In the genomic region with DNA sequence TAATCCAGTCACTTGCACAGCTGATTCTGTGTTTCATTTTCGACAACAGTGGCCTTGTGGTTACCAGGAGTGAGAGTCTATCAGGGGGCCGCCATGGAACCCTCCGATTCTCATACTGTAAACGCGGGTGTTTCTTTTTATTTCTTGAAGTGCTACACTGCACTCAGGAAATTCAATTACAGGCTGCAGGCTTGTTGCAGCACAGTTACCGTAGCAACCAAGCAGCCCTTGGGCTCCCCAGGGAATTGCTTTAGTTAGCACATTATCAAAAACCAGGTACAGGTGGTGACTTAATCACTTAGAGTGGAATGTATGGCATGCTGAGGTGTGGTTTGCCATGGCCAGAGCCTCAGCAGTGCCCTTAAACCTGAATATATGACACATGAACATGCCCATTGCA, we compare ENCODE assay signal across 13 mouse cellular contexts. TPM values are rescaled to one million over a fixed set of nuclear protein-coding genes. Genes with fewer than 3 reads are reported as not detected.
A peak's percentile ranks its signal among the peaks of the same experiment; 100 is the strongest.
DNase-seq lines count a peak whose midpoint lies in the region; ATAC-seq lines count a peak whose summit lies in the region.
"Had no signal": no experiment of that assay in that cellular context is flagged by ENCODE, and none has a peak within 500 bp of the region (broad histone marks: within the 10 kb centered on the region; RNA-seq: fewer than 3 reads in every experiment).

No protein-coding gene starts in this region.

- peak overlapping the region; percentile 72 for H3K27ac ChIP-seq in lung, embryonic 16.5 days (ENCODE audit: low read length)
- peak overlapping the region; percentile 36; the same call in 1 of the 2 replicates for H3K27ac ChIP-seq in midbrain, embryonic 15.5 days
- H3K27ac ChIP-seq: liver, embryonic 13.5 days had no signal

- peak; percentile 91 for ATAC-seq in lung, embryonic 16.5 days (ENCODE audit: low read depth)
- ATAC-seq in midbrain, embryonic 15.5 days (replicated peaks) = peak; percentile 66; the same call in 1 of the 2 replicates
- ATAC-seq in erythroid progenitor cell, adult 5-6 weeks (replicated peaks; ENCODE audit: low FRiP score, poor library complexity, severe bottlenecking) = no peak

- no peaks in the 10 kb centered on the region for H3K36me3 ChIP-seq in lung, embryonic 16.5 days (ENCODE audit: control insufficient read depth, insufficient read depth, low read length)
- no peaks in the 10 kb centered on the region for H3K36me3 ChIP-seq in midbrain, embryonic 15.5 days (replicated peaks)
- H3K36me3 ChIP-seq: liver, embryonic 13.5 days had no signal

- no peaks in the 10 kb centered on the region for H3K9me3 ChIP-seq in lung, embryonic 16.5 days (ENCODE audit: control insufficient read depth, low read length)
- H3K9me3 ChIP-seq in midbrain, embryonic 15.5 days = no peaks in the 10 kb centered on the region

- no peak overlapping the region for H3K9ac ChIP-seq in lung, embryonic 16.5 days (ENCODE audit: low read length)
- no peak overlapping the region for H3K9ac ChIP-seq in midbrain, embryonic 15.5 days
- H3K9ac ChIP-seq: liver, embryonic 13.5 days had no signal

- DNase-seq in embryo, embryonic 11 days = peak; percentile 28
- no peak for DNase-seq in embryo, embryonic 10.5 days (ENCODE audit: low spot score)
- DNase-seq in lung, postnatal 14 days = no peak
- DNase-seq in kidney, adult 9 months = peak; percentile 30
- no peak for DNase-seq in left cerebral cortex, adult 11 months (ENCODE audit: low spot score)
- DNase-seq: adrenal gland, postnatal 36 days; cerebellum, adult 9-11 months; gastrocnemius, postnatal 25 days; liver, embryonic 13.5 days; thymus, postnatal 14 days had no signal

- WGBS in lung, embryonic 16.5 days = 55% methylated on average over 6 of the region's 6 CpGs
- WGBS in midbrain, embryonic 15.5 days = 56% methylated on average over 6 of the region's 6 CpGs

- H3K4me2 ChIP-seq in lung, embryonic 16.5 days (ENCODE audit: low read depth, low read length) = 0 out of 2 replicates have a peak overlapping the region, but pooled peaks have one; percentile 18
- no peak overlapping the region for H3K4me2 ChIP-seq in midbrain, embryonic 15.5 days
- H3K4me2 ChIP-seq: liver, embryonic 13.5 days had no signal

- H3K4me3 ChIP-seq in lung, embryonic 16.5 days (ENCODE audit: low read length) = no peak overlapping the region
- H3K4me3 ChIP-seq in midbrain, embryonic 15.5 days = no peak overlapping the region
- H3K4me3 ChIP-seq: liver, embryonic 13.5 days had no signal

- H3K27me3 ChIP-seq in lung, embryonic 16.5 days (ENCODE audit: control insufficient read depth, insufficient read depth, low read depth, low read length) = no peaks in the 10 kb centered on the region
- H3K27me3 ChIP-seq in midbrain, embryonic 15.5 days (replicated peaks) = no peaks in the 10 kb centered on the region
- H3K27me3 ChIP-seq: liver, embryonic 13.5 days had no signal

- no peaks in the 10 kb centered on the region for H3K4me1 ChIP-seq in lung, embryonic 16.5 days (replicated peaks; ENCODE audit: control insufficient read depth, insufficient read depth, low read length)
- peaks cover 8% of the 10 kb centered on the region for H3K4me1 ChIP-seq in midbrain, embryonic 15.5 days
- H3K4me1 ChIP-seq: liver, embryonic 13.5 days had no signal

RNA-seq across cellular contexts. Expression of a gene that starts 12.3 kb away (rescaled TPM):
- polyA plus RNA-seq in lung, embryonic 16.5 days (2015; fragmentation: Nextera tagmentation; extraction: Ambion mirVana) = 11.4 and 12.6 TPM in 2 replicates
- 16.7 and 17.6 TPM in 2 replicates for polyA plus RNA-seq in midbrain, embryonic 15.5 days (2015; fragmentation: Nextera tagmentation; extraction: Ambion mirVana)
- total RNA-seq in erythroid progenitor cell, adult 5-6 weeks (2015; ENCODE audit: low replicate concordance) = 5.4 and 5.9 TPM in 2 replicates
- 7.5 and 20.5 TPM in 2 replicates for total RNA-seq in erythroid progenitor cell, adult 5-6 weeks (2017; ENCODE audit: low replicate concordance)

Comparison
In these comparisons a context has a peak if more than half of its experiments do, and no peak if none do; other contexts are left out.
1. DNase-seq: peak in embryo, embryonic 11 days (single experiment) and kidney, adult 9 months (single experiment); none in embryo, embryonic 10.5 days (single experiment), lung, postnatal 14 days (single experiment) and left cerebral cortex, adult 11 months (single experiment).